Mouse (Mus musculus): ENCODE results near the gene H2-M1. TPM values are rescaled to one million over a fixed set of nuclear protein-coding genes. Genes with fewer than 3 reads are reported as not detected.

Gene H2-M1
- total RNA-seq (2014; rRNA removed): not detected in 2 replicates
- polyA plus RNA-seq (2015; fragmentation: Nextera tagmentation; extraction: Ambion mirVana): not detected in 2 replicates

DNA sequence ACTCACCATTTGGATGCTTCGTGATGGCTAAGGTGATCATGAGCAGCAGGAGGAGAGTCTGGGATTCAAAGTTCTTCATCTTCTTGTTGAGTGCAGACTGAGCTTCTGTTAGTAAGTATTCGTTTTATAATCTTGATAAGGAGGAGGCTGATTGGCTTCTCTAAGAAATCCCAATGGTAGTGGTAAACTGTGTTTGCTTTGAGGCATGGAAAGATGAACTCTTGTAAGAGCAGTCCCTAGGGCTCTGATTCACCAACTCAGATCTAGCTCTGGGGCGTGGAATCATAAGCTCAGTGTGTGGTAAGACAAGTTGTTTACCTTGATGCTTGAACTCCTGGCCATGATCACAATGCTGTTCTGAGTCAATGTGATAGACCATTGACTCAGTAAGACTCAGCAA is at the start of gene H2-M1:
Gene H2-M1 (minus strand): TSS at position 101 of the 400 bp plus-strand sequence.
- no peak for TF ChIP-seq CTCF (IDR thresholded peaks at IDR 0.05; ENCODE audit: low read depth)
- Histone ChIP-seq H3K4me1 (ENCODE audit: insufficient read depth) (no peaks in the 10 kb centered on the region), H3K9me3 (ENCODE audit: low read length) (no peaks in the 10 kb centered on the region), H3K4me2 (ENCODE audit: low read depth) (no peak within 1 kb of the TSS), H3K36me3 (ENCODE audit: insufficient read depth) (no peaks in the 10 kb centered on the region), H3K27ac (ENCODE audit: low read depth, low read length) (no peak within 1 kb of the TSS), H3K27me3 (ENCODE audit: insufficient read depth, low read length) (no peaks in the 10 kb centered on the region), H3K9ac (no peak within 1 kb of the TSS), H3K4me3 (ENCODE audit: low read depth, low read length) (no peak within 1 kb of the TSS)
- DNase-seq: no peak
- no peak for ATAC-seq
- WGBS: 77% methylated on average over 3 of the region's 3 CpGs

DNA sequence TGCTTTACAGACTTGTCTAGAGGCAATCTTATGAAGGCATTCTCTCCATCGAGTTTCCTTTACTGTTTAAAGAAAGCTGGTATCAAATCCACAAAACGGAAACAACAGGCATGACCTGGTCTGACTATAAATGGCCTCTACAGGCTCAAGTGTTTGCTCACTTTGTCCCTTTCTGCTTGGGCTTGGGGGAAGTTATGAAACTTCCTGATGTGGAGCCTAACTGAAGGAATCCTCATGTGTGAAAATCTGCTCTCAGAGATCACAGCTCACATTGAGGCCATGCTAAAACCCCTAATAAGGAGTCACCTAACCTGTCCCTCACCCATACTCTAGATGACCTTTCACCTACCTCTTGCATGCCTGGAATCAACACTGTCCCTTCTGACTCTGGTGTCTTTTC is 25.7 kb upstream of the H2-M1 start:
- no peaks in the 10 kb centered on the region for H3K9me3 ChIP-seq (ENCODE audit: low read length)
- no peak for ATAC-seq
- no peak overlapping the region for H3K9ac ChIP-seq
- no peaks in the 10 kb centered on the region for H3K27me3 ChIP-seq (ENCODE audit: insufficient read depth, low read length)
- no peaks in the 10 kb centered on the region for H3K36me3 ChIP-seq (ENCODE audit: insufficient read depth)
- no peak overlapping the region for H3K27ac ChIP-seq (ENCODE audit: low read depth, low read length)
- H3K4me1 ChIP-seq (ENCODE audit: insufficient read depth): no peaks in the 10 kb centered on the region
- DNase-seq: no peak
- 74% methylated on average over 2 of the region's 2 CpGs for WGBS
- no peak overlapping the region for H3K4me2 ChIP-seq (ENCODE audit: low read depth)
- H3K4me3 ChIP-seq (ENCODE audit: low read depth, low read length): no peak overlapping the region
- TF ChIP-seq CTCF (IDR thresholded peaks at IDR 0.05; ENCODE audit: low read depth): no peak

DNA sequence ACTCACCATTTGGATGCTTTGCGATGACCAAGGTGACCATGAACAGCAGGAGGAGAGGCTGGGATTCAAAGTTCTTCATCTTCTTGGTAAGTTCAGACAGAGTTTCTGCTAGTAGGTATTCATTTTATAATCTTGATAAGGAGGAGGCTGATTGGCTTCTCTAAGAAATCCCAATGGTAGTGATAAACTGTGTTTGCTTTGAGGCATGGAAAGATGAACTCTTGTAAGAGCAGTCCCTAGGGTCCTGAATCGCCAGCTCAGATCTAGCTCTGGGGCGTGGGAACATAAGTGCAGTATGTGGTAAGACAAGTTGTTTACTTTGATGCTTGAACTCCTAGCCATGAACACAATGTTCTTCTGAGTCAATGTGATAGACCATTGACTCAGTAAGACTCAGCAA is 29.5 kb downstream of the H2-M1 start, which contains the start of gene H2-M9:
Gene H2-M9 (minus strand): TSS at position 101 of the 400 bp plus-strand sequence.
- H3K27ac ChIP-seq (ENCODE audit: low read depth, low read length): no peak within 1 kb of the TSS
- ATAC-seq (no peak), DNase-seq (no peak)
- no peaks in the 10 kb centered on the region for H3K36me3 ChIP-seq (ENCODE audit: insufficient read depth)
- no peaks in the 10 kb centered on the region for H3K4me1 ChIP-seq (ENCODE audit: insufficient read depth)
- no peaks in the 10 kb centered on the region for H3K9me3 ChIP-seq (ENCODE audit: low read length)
- no peak within 1 kb of the TSS for H3K4me3 ChIP-seq (ENCODE audit: low read depth, low read length)
- H3K4me2 ChIP-seq (ENCODE audit: low read depth): no peak within 1 kb of the TSS
- H3K9ac ChIP-seq: no peak within 1 kb of the TSS
- H3K27me3 ChIP-seq (ENCODE audit: insufficient read depth, low read length): no peaks in the 10 kb centered on the region
- 94% methylated on average over 3 of the region's 3 CpGs for WGBS
- no peak for TF ChIP-seq CTCF (IDR thresholded peaks at IDR 0.05; ENCODE audit: low read depth)

Other genes with a start within 250 kb of the H2-M1 start
- gene H2-M10.4, start 209.9 kb downstream of the H2-M1 start, total RNA-seq (2014; rRNA removed): not detected in 2 replicates
- gene H2-M10.4, start 209.9 kb downstream of the H2-M1 start, polyA plus RNA-seq (2015; fragmentation: Nextera tagmentation; extraction: Ambion mirVana): not detected in 2 replicates
- gene H2-M11, start 125.1 kb downstream of the H2-M1 start, total RNA-seq (2014; rRNA removed): not detected in 2 replicates
- not detected in 2 replicates for gene H2-M11, start 125.1 kb downstream of the H2-M1 start, polyA plus RNA-seq (2015; fragmentation: Nextera tagmentation; extraction: Ambion mirVana)
- gene H2-M9, start 29.6 kb downstream of the H2-M1 start, total RNA-seq (2014; rRNA removed): not detected in 2 replicates
- gene H2-M9, start 29.6 kb downstream of the H2-M1 start, polyA plus RNA-seq (2015; fragmentation: Nextera tagmentation; extraction: Ambion mirVana): not detected in 2 replicates
- not detected in 2 replicates for gene H2-M10.5, start 100.7 kb upstream of the H2-M1 start, total RNA-seq (2014; rRNA removed)
- not detected in 2 replicates for gene H2-M10.5, start 100.7 kb upstream of the H2-M1 start, polyA plus RNA-seq (2015; fragmentation: Nextera tagmentation; extraction: Ambion mirVana)
- not detected in 2 replicates for gene H2-M10.6, start 140.0 kb upstream of the H2-M1 start, total RNA-seq (2014; rRNA removed)
- gene H2-M10.6, start 140.0 kb upstream of the H2-M1 start, polyA plus RNA-seq (2015; fragmentation: Nextera tagmentation; extraction: Ambion mirVana): not detected in 2 replicates
- gene Trim26, start 164.9 kb upstream of the H2-M1 start, total RNA-seq (2014; rRNA removed): 19.3 and 30.6 TPM in 2 replicates
- gene Trim26, start 164.9 kb upstream of the H2-M1 start, polyA plus RNA-seq (2015; fragmentation: Nextera tagmentation; extraction: Ambion mirVana): 21.3 and 36.6 TPM in 2 replicates
- 0.15 and 0.19 TPM in 2 replicates for gene Trim15, start 195.0 kb upstream of the H2-M1 start, total RNA-seq (2014; rRNA removed)
- 0.23 and 0.31 TPM in 2 replicates for gene Trim15, start 195.0 kb upstream of the H2-M1 start, polyA plus RNA-seq (2015; fragmentation: Nextera tagmentation; extraction: Ambion mirVana)
- gene Trim10, start 197.4 kb upstream of the H2-M1 start, total RNA-seq (2014; rRNA removed): 0.15 TPM in 1 of 2 replicates, not detected in the other
- 0.14 and 0.22 TPM in 2 replicates for gene Trim10, start 197.4 kb upstream of the H2-M1 start, polyA plus RNA-seq (2015; fragmentation: Nextera tagmentation; extraction: Ambion mirVana)
- gene Trim40, start 217.9 kb upstream of the H2-M1 start, total RNA-seq (2014; rRNA removed): 0.19 TPM in 1 of 2 replicates, not detected in the other
- gene Trim40, start 217.9 kb upstream of the H2-M1 start, polyA plus RNA-seq (2015; fragmentation: Nextera tagmentation; extraction: Ambion mirVana): 0.12 TPM in 1 of 2 replicates, not detected in the other
- not detected in 2 replicates for gene Trim31, start 225.9 kb upstream of the H2-M1 start, total RNA-seq (2014; rRNA removed)
- 0.06 TPM in 1 of 2 replicates, not detected in the other for gene Trim31, start 225.9 kb upstream of the H2-M1 start, polyA plus RNA-seq (2015; fragmentation: Nextera tagmentation; extraction: Ambion mirVana)

Measured in forebrain, postnatal 0 days (tissue).